ENCODE assay signal across 13 mouse cellular contexts in genomic region chr11:109504977-109505376, GRCm38 (mm10). TPM values are rescaled to one million over a fixed set of nuclear protein-coding genes. Genes with fewer than 3 reads are reported as not detected.
A peak's percentile ranks its signal among the peaks of the same experiment; 100 is the strongest.
DNase-seq lines count a peak whose midpoint lies in the region; ATAC-seq and TF ChIP-seq lines count a peak whose summit lies in the region.
"Had no signal": no experiment of that assay in that cellular context is flagged by ENCODE, and none has a peak within 500 bp of the region (broad histone marks: within the 10 kb centered on the region; RNA-seq: fewer than 3 reads in every experiment).

No protein-coding gene starts in this region.

- peak; percentile 26 for DNase-seq in heart, postnatal 0 days (ENCODE audit: low spot score)
- no peak for DNase-seq in heart, embryonic 10.5 days (ENCODE audit: low spot score)
- DNase-seq in NIH3T3 (ENCODE audit: low read depth): peak; percentile 12
- peak; percentile 96 for DNase-seq in cerebellum, adult 8-10 months
- DNase-seq in kidney, postnatal 10 days: peak; percentile 69
- no peak for DNase-seq in thymus, postnatal 25 days
- DNase-seq in frontal cortex, postnatal 14 days (ENCODE audit: low spot score in 2 of 2): no peak
- DNase-seq: thymus, adult 2 months had no signal

- no peaks in the 10 kb centered on the region for H3K27me3 ChIP-seq in heart, postnatal 0 days (ENCODE audit: control insufficient read depth, insufficient read depth, low read length)
- H3K27me3 ChIP-seq in heart, embryonic 10.5 days (ENCODE audit: insufficient read depth, poor library complexity, severe bottlenecking): no peaks in the 10 kb centered on the region
- no peaks in the 10 kb centered on the region for H3K27me3 ChIP-seq in neural tube, embryonic 15.5 days (replicated peaks)
- H3K27me3 ChIP-seq: liver, embryonic 15.5 days; neural tube, embryonic 12.5 days had no signal

- no peak for TF ChIP-seq CTCF in heart, postnatal 0 days (IDR thresholded peaks at IDR 0.05; ENCODE audit: low read depth)

- no peak overlapping the region for H3K9ac ChIP-seq in heart, postnatal 0 days (replicated peaks; ENCODE audit: low read depth, low read length)
- H3K9ac ChIP-seq in neural tube, embryonic 15.5 days (replicated peaks): no peak overlapping the region
- H3K9ac ChIP-seq: liver, embryonic 15.5 days; neural tube, embryonic 12.5 days had no signal

- H3K27ac ChIP-seq in heart, postnatal 0 days (ENCODE audit: low read depth): no peak overlapping the region
- no peak overlapping the region for H3K27ac ChIP-seq in heart, embryonic 10.5 days
- no peak overlapping the region for H3K27ac ChIP-seq in neural tube, embryonic 15.5 days (replicated peaks)
- H3K27ac ChIP-seq: liver, embryonic 15.5 days; neural tube, embryonic 12.5 days had no signal

- H3K4me1 ChIP-seq in heart, postnatal 0 days (ENCODE audit: control insufficient read depth, insufficient read depth): 0 out of 2 replicates have a peak, but pooled peaks cover 4% of the 10 kb centered on the region
- 0 out of 2 replicates have a peak, but pooled peaks cover 3% of the 10 kb centered on the region for H3K4me1 ChIP-seq in heart, embryonic 10.5 days
- peaks cover 3% of the 10 kb centered on the region; the same call in 1 of the 2 replicates for H3K4me1 ChIP-seq in neural tube, embryonic 15.5 days
- H3K4me1 ChIP-seq: neural tube, embryonic 12.5 days had no signal

- no peak overlapping the region for H3K4me2 ChIP-seq in heart, postnatal 0 days (ENCODE audit: low read depth, low read length)
- no peak overlapping the region for H3K4me2 ChIP-seq in neural tube, embryonic 15.5 days
- H3K4me2 ChIP-seq: liver, embryonic 15.5 days; neural tube, embryonic 12.5 days had no signal

- H3K36me3 ChIP-seq in heart, postnatal 0 days (replicated peaks; ENCODE audit: control insufficient read depth, insufficient read depth, low read length): no peaks in the 10 kb centered on the region
- no peaks in the 10 kb centered on the region for H3K36me3 ChIP-seq in heart, embryonic 10.5 days
- H3K36me3 ChIP-seq in neural tube, embryonic 15.5 days: no peaks in the 10 kb centered on the region
- H3K36me3 ChIP-seq: liver, embryonic 15.5 days; neural tube, embryonic 12.5 days had no signal

- no peaks in the 10 kb centered on the region for H3K9me3 ChIP-seq in heart, postnatal 0 days (replicated peaks; ENCODE audit: control insufficient read depth, low read length)
- H3K9me3 ChIP-seq in heart, embryonic 10.5 days: no peaks in the 10 kb centered on the region
- no peaks in the 10 kb centered on the region; the same call in 1 of the 2 replicates for H3K9me3 ChIP-seq in neural tube, embryonic 15.5 days (replicated peaks)
- H3K9me3 ChIP-seq: liver, embryonic 15.5 days; neural tube, embryonic 12.5 days had no signal

- H3K4me3 ChIP-seq in heart, postnatal 0 days (ENCODE audit: low read depth, low read length): no peak overlapping the region
- H3K4me3 ChIP-seq in heart, embryonic 10.5 days: no peak overlapping the region
- H3K4me3 ChIP-seq in neural tube, embryonic 15.5 days (replicated peaks): no peak overlapping the region
- H3K4me3 ChIP-seq: erythroblast, embryonic 14.5 days; liver, embryonic 15.5 days; neural tube, embryonic 12.5 days had no signal

- ATAC-seq in heart, postnatal 0 days (ENCODE audit: insufficient read depth, low read depth): no peak
- ATAC-seq in neural tube, embryonic 15.5 days (ENCODE audit: low FRiP score): no peak
- ATAC-seq: hindbrain, embryonic 16.5 days had no signal

- WGBS in heart, postnatal 0 days: 26% methylated on average over 9 of the region's 9 CpGs
- 70% methylated on average over 9 of the region's 9 CpGs for WGBS in heart, embryonic 10.5 days
- WGBS in neural tube, embryonic 15.5 days: 67% methylated on average over 9 of the region's 9 CpGs

- TF ChIP-seq EP300 in heart, postnatal 0 days (IDR thresholded peaks at IDR 0.05; ENCODE audit: low read depth): no peak

RNA-seq across cellular contexts. Expression of gene Slc16a6, which starts 31.6 kb away (rescaled TPM):
- total RNA-seq in heart, postnatal 0 days (2014; rRNA removed; ENCODE audit: low replicate concordance): 11.9 and 13.2 TPM in 2 replicates
- 4.6 and 8.2 TPM in 2 replicates for polyA plus RNA-seq in heart, postnatal 0 days (2015; fragmentation: Nextera tagmentation; extraction: Ambion mirVana)
- polyA plus RNA-seq in heart, embryonic 10.5 days (2016; fragmentation: Nextera tagmentation; extraction: Ambion mirVana): 12.7 and 16.5 TPM in 2 replicates
- 3.7 and 4.2 TPM in 2 replicates for polyA plus RNA-seq in neural tube, embryonic 15.5 days (2015; fragmentation: Nextera tagmentation; extraction: Ambion mirVana)

RNA-seq across cellular contexts. Expression of gene Arsg, which starts 31.8 kb away (rescaled TPM):
- total RNA-seq in heart, postnatal 0 days (2014; rRNA removed; ENCODE audit: low replicate concordance): 4.3 and 5.9 TPM in 2 replicates
- polyA plus RNA-seq in heart, postnatal 0 days (2015; fragmentation: Nextera tagmentation; extraction: Ambion mirVana): 3.8 and 4.3 TPM in 2 replicates
- polyA plus RNA-seq in heart, embryonic 10.5 days (2016; fragmentation: Nextera tagmentation; extraction: Ambion mirVana): 3.3 and 4.6 TPM in 2 replicates
- polyA plus RNA-seq in neural tube, embryonic 15.5 days (2015; fragmentation: Nextera tagmentation; extraction: Ambion mirVana): 2.8 and 3.2 TPM in 2 replicates

Comparison
In these comparisons a context has a peak if more than half of its experiments do, and no peak if none do; other contexts are left out.
1. DNase-seq: peak in heart, postnatal 0 days (single experiment), NIH3T3 (single experiment), cerebellum, adult 8-10 months (single experiment) and kidney, postnatal 10 days (single experiment); none in heart, embryonic 10.5 days (single experiment), thymus, postnatal 25 days (single experiment) and frontal cortex, postnatal 14 days (0 of 2).